Mouse (Mus musculus) embryonic facial prominence, embryonic 14.5 days (tissue): ENCODE measurements around the gene H2-M5. TPM values are rescaled to one million over a fixed set of nuclear protein-coding genes. Genes with fewer than 3 reads are reported as not detected.
"Not testable (repeated sequence)": the region's sequence is repeated elsewhere in the genome, so short reads cannot be mapped to it uniquely, and the experiment has no call there.

Experiments
- ATAC-seq: fragments of 200-750 bp; cut with Nextera tagmentation; 2 replicates; pipeline ENCODE4 v1.8.0; 2017; ENCODE audit warnings: low read depth, moderate number of reproducible peaks, moderate TSS enrichment
- DNase-seq: peaks from one replicate; pipeline ENCODE4 v3.0.0-alpha.2; 2015; ENCODE audit warnings: low spot score
- H3K27ac ChIP-seq: fragments of 300-500 bp; sonication (generic); replicated peaks from 2 replicates; pipeline ENCODE4 v1.5.1; 2014; ENCODE audit warnings: low read depth, mild to moderate bottlenecking, low read length, moderate library complexity
- H3K27me3 ChIP-seq: fragments of 300-500 bp; sonication (generic); replicated peaks from 2 replicates; pipeline ENCODE4 v1.6.1; 2014; ENCODE audit warnings: low read length; ENCODE audit not compliant: control insufficient read depth, insufficient read depth
- H3K36me3 ChIP-seq: fragments of 300-500 bp; sonication (generic); 2 replicates; pipeline ENCODE4 v1.6.1; 2014; ENCODE audit warnings: low read length, mixed read lengths; ENCODE audit not compliant: control insufficient read depth, insufficient read depth
- H3K4me1 ChIP-seq: fragments of 300-500 bp; sonication (generic); 2 replicates; pipeline ENCODE4 v1.6.1; 2014; ENCODE audit warnings: antibody characterized with exemption, low read length; ENCODE audit not compliant: control insufficient read depth, insufficient read depth
- H3K4me2 ChIP-seq: fragments of 300-500 bp; sonication (generic); 2 replicates; pipeline ENCODE4 v1.6.1; 2014; ENCODE audit warnings: low read depth, mild to moderate bottlenecking, low read length, moderate library complexity, mixed read lengths
- H3K4me3 ChIP-seq: fragments of 300-500 bp; sonication (generic); 2 replicates; pipeline ENCODE4 v1.5.1; 2014; ENCODE audit warnings: low read depth, mild to moderate bottlenecking, low read length
- H3K9ac ChIP-seq: fragments of 300-500 bp; sonication (generic); 2 replicates; pipeline ENCODE4 v1.6.1; 2014; ENCODE audit warnings: low read depth, mild to moderate bottlenecking, low read length, moderate library complexity, mixed read lengths
- H3K9me3 ChIP-seq: fragments of 300-500 bp; sonication (generic); 2 replicates; pipeline ENCODE4 v1.6.1; 2016; ENCODE audit warnings: low read length; ENCODE audit not compliant: control insufficient read depth
- WGBS: fragments of 180-500 bp; shearing (Covaris S2); extraction: QIAGEN DNeasy Blood & Tissue Kit; methylation state at CpG from one replicate; pipeline ENCODE4 v1.1.7; 2014; 5-methylcytosine and 5-hydroxymethylcytosine counted together
- polyA plus RNA-seq: library from polyadenylated mRNA; unstranded; fragments of >200 nt; fragmentation: Nextera tagmentation; extraction: Ambion mirVana; gene quantifications from 2 replicates; pipeline ENCODE4 v1.2.1, GENCODE M21; 2014

Gene H2-M5
- polyA plus RNA-seq = 0.21 and 0.22 TPM in 2 replicates

- DNase-seq (no peak), ATAC-seq (no peak)
- Histone ChIP-seq H3K27me3 (peaks cover 32% of the 10 kb centered on the region), H3K4me2 (peak within 1 kb of the TSS; percentile 35), H3K27ac (no peak within 1 kb of the TSS), H3K36me3 (no peaks in the 10 kb centered on the region), H3K9me3 (no peaks in the 10 kb centered on the region), H3K4me3 (0 out of 2 replicates have a peak within 1 kb of the TSS, but pooled peaks have one; percentile 10), H3K9ac (no peak within 1 kb of the TSS), H3K4me1 (no peaks in the 10 kb centered on the region)
- WGBS = 29% methylated on average over 5 of the region's 5 CpGs
Measured at GRCm38 (mm10) chr17:36989437-36989836, at the start of gene H2-M5. H2-M5 (minus strand) TSS chr17:36989537.

- DNase-seq = no peak
- 67% methylated on average over 8 of the region's 8 CpGs for WGBS
- Histone ChIP-seq H3K36me3 (no peaks in the 10 kb centered on the region), H3K27me3 (no peaks in the 10 kb centered on the region), H3K4me2 (peak overlapping the region; percentile 60), H3K4me1 (0 out of 2 replicates have a peak, but pooled peaks cover 3% of the 10 kb centered on the region), H3K9me3 (no peaks in the 10 kb centered on the region), H3K4me3 (peak overlapping the region; percentile 42), H3K9ac (peak overlapping the region; percentile 53; the same call in 1 of the 2 replicates), H3K27ac (peak overlapping the region; percentile 98)
- peak; percentile 7; the same call in 1 of the 2 replicates for ATAC-seq
Measured at GRCm38 (mm10) chr17:37029162-37029561, 39.8 kb upstream of the H2-M5 start.

GRCm38 (mm10) chr17:37028683-37029120 is 39.4 kb upstream of the H2-M5 start:
- H3K9ac ChIP-seq = peak overlapping the region; percentile 53
- 0 out of 2 replicates have a peak, but pooled peaks cover 3% of the 10 kb centered on the region for H3K4me1 ChIP-seq
- no peaks in the 10 kb centered on the region for H3K9me3 ChIP-seq
- 0% methylated on average over 14 of the region's 14 CpGs for WGBS
- H3K4me2 ChIP-seq = peak overlapping the region; percentile 60
- DNase-seq (peak; percentile 98), ATAC-seq (peak; percentile 98)
- no peaks in the 10 kb centered on the region for H3K27me3 ChIP-seq
- H3K27ac ChIP-seq = peak overlapping the region; percentile 98
- no peaks in the 10 kb centered on the region for H3K36me3 ChIP-seq
- H3K4me3 ChIP-seq = peak overlapping the region; percentile 42

GRCm38 (mm10) chr17:37028212-37028611 is 38.9 kb upstream of the H2-M5 start:
- ATAC-seq (peak; percentile 34), DNase-seq (peak; percentile 53)
- no peaks in the 10 kb centered on the region for H3K36me3 ChIP-seq
- no peaks in the 10 kb centered on the region for H3K9me3 ChIP-seq
- peak overlapping the region; percentile 98 for H3K27ac ChIP-seq
- 3% methylated on average over 10 of the region's 10 CpGs for WGBS
- H3K4me1 ChIP-seq = 0 out of 2 replicates have a peak, but pooled peaks cover 3% of the 10 kb centered on the region
- H3K9ac ChIP-seq = peak overlapping the region; percentile 53
- H3K4me2 ChIP-seq = peak overlapping the region; percentile 60
- H3K27me3 ChIP-seq = no peaks in the 10 kb centered on the region
- H3K4me3 ChIP-seq = peak overlapping the region; percentile 42

- 95% methylated on average over 4 of the region's 4 CpGs for WGBS
- H3K4me1 ChIP-seq = 0 out of 2 replicates have a peak, but pooled peaks cover 3% of the 10 kb centered on the region
- H3K27me3 ChIP-seq = no peaks in the 10 kb centered on the region
- no peak overlapping the region for H3K9ac ChIP-seq
- ATAC-seq (no peak), DNase-seq (no peak)
- H3K4me3 ChIP-seq = no peak overlapping the region
- H3K9me3 ChIP-seq = no peaks in the 10 kb centered on the region
- H3K4me2 ChIP-seq = no peak overlapping the region
- peak overlapping the region; percentile 98 for H3K27ac ChIP-seq
- H3K36me3 ChIP-seq = no peaks in the 10 kb centered on the region
Measured at GRCm38 (mm10) chr17:37027486-37027885, 38.1 kb upstream of the H2-M5 start.

- Histone ChIP-seq H3K4me2 (no peak overlapping the region), H3K9me3 (no peaks in the 10 kb centered on the region), H3K36me3 (no peaks in the 10 kb centered on the region), H3K4me3 (no peak overlapping the region), H3K9ac (no peak overlapping the region), H3K27ac (no peak overlapping the region), H3K27me3 (no peaks in the 10 kb centered on the region), H3K4me1 (0 out of 2 replicates have a peak, but pooled peaks cover 3% of the 10 kb centered on the region)
- 83% methylated on average over 2 of the region's 2 CpGs for WGBS
- DNase-seq (no peak), ATAC-seq (no peak)
Measured at GRCm38 (mm10) chr17:37026425-37026824, 37.1 kb upstream of the H2-M5 start.

GRCm38 (mm10) chr17:37022628-37023576 is 33.6 kb upstream of the H2-M5 start, which contains the start of gene Mog:
Mog (minus strand) TSS chr17:37023398.
- Histone ChIP-seq H3K9ac (no peak within 1 kb of the TSS; the same call in 1 of the 2 replicates), H3K27ac (no peak within 1 kb of the TSS), H3K27me3 (no peaks in the 10 kb centered on the region), H3K4me2 (no peak within 1 kb of the TSS), H3K36me3 (no peaks in the 10 kb centered on the region), H3K4me1 (no peaks in the 10 kb centered on the region), H3K4me3 (no peak within 1 kb of the TSS), H3K9me3 (no peaks in the 10 kb centered on the region)
- ATAC-seq (no peak), DNase-seq (no peak)
- 67% methylated on average over 8 of the region's 9 CpGs for whole genome bisulfite sequencing

GRCm38 (mm10) chr17:37019242-37019641 is 29.9 kb upstream of the H2-M5 start:
- not testable (repeated sequence) for H3K27me3 ChIP-seq, DNase-seq

More at GRCm38 (mm10) chr17:37019242-37019641, 29.9 kb upstream of the H2-M5 start:
- not testable (repeated sequence) for H3K9me3 ChIP-seq, H3K4me3 ChIP-seq, H3K27ac ChIP-seq, H3K4me2 ChIP-seq, H3K36me3 ChIP-seq, H3K4me1 ChIP-seq, H3K9ac ChIP-seq, ATAC-seq
- WGBS = 89% methylated on average over 5 of the region's 5 CpGs
